Mouse (Mus musculus): ENCODE measurements at regions not wholly inside any gene's neighbourhood (a gene's known extent, or its start where the extent isn't known, plus 50 kb on each side); places are given as distances from the start of the nearest gene placed in this dataset.

GRCm38 (mm10) chr14:61918113-61918512, 310.9 kb downstream of the Kcnrg start:
- H3K79me2 ChIP-seq (ENCODE audit: control insufficient read depth, insufficient read depth, low read length): no peaks in the 10 kb centered on the region
- no peaks in the 10 kb centered on the region for H3K27me3 ChIP-seq (ENCODE audit: control insufficient read depth, insufficient read depth, low read length)
- DNase-seq (ENCODE audit: extremely low read depth, low read depth, low spot score): no peak
- H3K4me3 ChIP-seq (ENCODE audit: insufficient read depth, low read depth, low read length): no peak overlapping the region
- TF ChIP-seq POLR2A (IDR thresholded peaks at IDR 0.05; ENCODE audit: extremely low read depth, insufficient read depth, low read length): no peak
- no peak for TF ChIP-seq CTCF (IDR thresholded peaks at IDR 0.05; ENCODE audit: low read depth, low read length)
- H3K27ac ChIP-seq (replicated peaks; ENCODE audit: insufficient read depth, low read depth, low read length): no peak overlapping the region
- H3K36me3 ChIP-seq (ENCODE audit: control insufficient read depth, insufficient read depth, low read length): no peaks in the 10 kb centered on the region
- no peaks in the 10 kb centered on the region for H3K4me1 ChIP-seq (ENCODE audit: control insufficient read depth, insufficient read depth, low read length)
- H3K9ac ChIP-seq (ENCODE audit: low read depth, low read length): no peak overlapping the region

DNA sequence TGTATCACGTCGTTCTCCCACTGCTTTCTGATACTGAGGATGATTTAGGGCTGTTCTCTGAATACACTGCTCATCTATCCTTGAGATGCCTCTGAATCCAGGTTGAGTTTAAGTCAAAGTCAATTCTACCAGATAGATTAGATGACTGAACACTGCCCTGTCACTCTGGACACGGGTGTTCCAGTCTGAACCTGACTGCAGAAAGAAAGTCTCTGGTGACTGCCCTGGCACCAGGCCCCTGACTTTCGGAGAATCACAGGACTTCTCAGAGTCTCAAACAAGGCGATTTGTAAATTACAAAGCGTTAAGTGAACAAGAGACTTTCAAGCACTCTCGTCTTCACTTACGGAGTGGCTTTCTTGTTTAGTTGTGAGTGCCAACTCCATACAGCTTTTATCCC, 324.6 kb downstream of the Kcnrg start:
- no peak for DNase-seq (ENCODE audit: extremely low read depth, low read depth, low spot score)
- no peaks in the 10 kb centered on the region for H3K79me2 ChIP-seq (ENCODE audit: control insufficient read depth, insufficient read depth, low read length)
- no peak for TF ChIP-seq POLR2A (IDR thresholded peaks at IDR 0.05; ENCODE audit: extremely low read depth, insufficient read depth, low read length)
- no peak for TF ChIP-seq CTCF (IDR thresholded peaks at IDR 0.05; ENCODE audit: low read depth, low read length)

GRCm38 (mm10) chr14:61941682-61942081, 334.4 kb downstream of the Kcnrg start:
- Histone ChIP-seq H3K4me1 (ENCODE audit: control insufficient read depth, insufficient read depth, low read length) (no peaks in the 10 kb centered on the region), H3K79me2 (ENCODE audit: control insufficient read depth, insufficient read depth, low read length) (no peaks in the 10 kb centered on the region), H3K36me3 (ENCODE audit: control insufficient read depth, insufficient read depth, low read length) (no peaks in the 10 kb centered on the region), H3K9ac (ENCODE audit: low read depth, low read length) (no peak overlapping the region), H3K27ac (replicated peaks; ENCODE audit: insufficient read depth, low read depth, low read length) (no peak overlapping the region), H3K27me3 (ENCODE audit: control insufficient read depth, insufficient read depth, low read length) (no peaks in the 10 kb centered on the region), H3K4me3 (ENCODE audit: insufficient read depth, low read depth, low read length) (no peak overlapping the region)
- no peak for TF ChIP-seq POLR2A (IDR thresholded peaks at IDR 0.05; ENCODE audit: extremely low read depth, insufficient read depth, low read length)
- TF ChIP-seq CTCF (IDR thresholded peaks at IDR 0.05; ENCODE audit: low read depth, low read length): no peak
- no peak for DNase-seq (ENCODE audit: extremely low read depth, low read depth, low spot score)
- 80% methylated on average over 7 of the region's 7 CpGs for WGBS

More for the DNA sequence above, 324.6 kb downstream of the Kcnrg start:
- H3K9ac ChIP-seq (ENCODE audit: low read depth, low read length): no peak overlapping the region
- 90% methylated on average over 8 of the region's 8 CpGs for WGBS
- H3K4me3 ChIP-seq (ENCODE audit: insufficient read depth, low read depth, low read length): no peak overlapping the region
- no peak overlapping the region for H3K27ac ChIP-seq (replicated peaks; ENCODE audit: insufficient read depth, low read depth, low read length)
- H3K27me3 ChIP-seq (ENCODE audit: control insufficient read depth, insufficient read depth, low read length): no peaks in the 10 kb centered on the region
- H3K36me3 ChIP-seq (ENCODE audit: control insufficient read depth, insufficient read depth, low read length): no peaks in the 10 kb centered on the region
- no peaks in the 10 kb centered on the region for H3K4me1 ChIP-seq (ENCODE audit: control insufficient read depth, insufficient read depth, low read length)

DNA sequence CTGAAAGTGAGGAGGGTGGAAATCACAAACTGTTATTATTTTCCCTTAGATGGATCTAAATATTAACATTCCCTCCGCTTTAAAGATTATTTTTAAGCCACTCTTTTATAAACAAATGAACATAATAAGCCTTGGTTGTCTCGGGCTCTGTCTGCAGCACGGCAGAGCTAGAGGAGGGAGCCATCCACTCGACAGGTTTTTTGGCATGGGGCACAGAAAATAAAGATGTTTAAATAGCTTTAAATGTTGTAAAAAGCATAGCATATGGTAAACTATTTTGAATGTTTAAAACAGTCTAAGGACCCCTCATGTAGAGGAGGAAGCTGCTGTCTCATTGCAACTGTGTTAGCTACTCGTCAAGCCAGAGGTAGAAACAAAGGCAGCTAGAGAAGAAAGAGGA, 338.4 kb downstream of the Kcnrg start:
- WGBS: 75% methylated on average over 5 of the region's 5 CpGs
- no peak overlapping the region for H3K27ac ChIP-seq (replicated peaks; ENCODE audit: insufficient read depth, low read depth, low read length)
- H3K36me3 ChIP-seq (ENCODE audit: control insufficient read depth, insufficient read depth, low read length): no peaks in the 10 kb centered on the region
- no peaks in the 10 kb centered on the region for H3K79me2 ChIP-seq (ENCODE audit: control insufficient read depth, insufficient read depth, low read length)
- no peak overlapping the region for H3K4me3 ChIP-seq (ENCODE audit: insufficient read depth, low read depth, low read length)
- no peaks in the 10 kb centered on the region for H3K27me3 ChIP-seq (ENCODE audit: control insufficient read depth, insufficient read depth, low read length)
- no peak for TF ChIP-seq POLR2A (IDR thresholded peaks at IDR 0.05; ENCODE audit: extremely low read depth, insufficient read depth, low read length)
- TF ChIP-seq CTCF (IDR thresholded peaks at IDR 0.05; ENCODE audit: low read depth, low read length): no peak
- no peak for DNase-seq (ENCODE audit: extremely low read depth, low read depth, low spot score)
- no peak overlapping the region for H3K9ac ChIP-seq (ENCODE audit: low read depth, low read length)
- no peaks in the 10 kb centered on the region for H3K4me1 ChIP-seq (ENCODE audit: control insufficient read depth, insufficient read depth, low read length)

DNA sequence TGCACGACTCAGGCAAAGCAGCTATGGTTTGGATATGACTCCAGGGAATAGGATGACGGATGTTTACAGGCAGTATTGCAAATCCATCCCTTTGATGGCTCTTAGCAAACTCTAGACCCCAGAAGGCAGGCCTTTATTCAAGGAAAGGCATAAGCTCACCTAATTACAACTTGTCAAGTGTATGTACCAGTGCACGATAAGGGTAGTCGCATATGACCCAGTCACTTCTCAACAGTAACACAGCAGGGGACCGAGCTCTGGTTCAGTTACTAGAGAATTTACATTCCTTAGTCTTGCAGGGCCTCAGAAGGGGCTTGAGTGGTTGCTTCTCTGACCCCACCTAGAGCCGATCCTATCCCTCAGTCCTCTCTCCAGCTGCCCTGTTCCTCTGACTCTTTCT, 342.2 kb downstream of the Kcnrg start:
- Histone ChIP-seq H3K27ac (replicated peaks; ENCODE audit: insufficient read depth, low read depth, low read length) (no peak overlapping the region), H3K36me3 (ENCODE audit: control insufficient read depth, insufficient read depth, low read length) (no peaks in the 10 kb centered on the region), H3K4me1 (ENCODE audit: control insufficient read depth, insufficient read depth, low read length) (no peaks in the 10 kb centered on the region), H3K27me3 (ENCODE audit: control insufficient read depth, insufficient read depth, low read length) (no peaks in the 10 kb centered on the region), H3K9ac (ENCODE audit: low read depth, low read length) (no peak overlapping the region), H3K4me3 (ENCODE audit: insufficient read depth, low read depth, low read length) (no peak overlapping the region), H3K79me2 (ENCODE audit: control insufficient read depth, insufficient read depth, low read length) (no peaks in the 10 kb centered on the region)
- TF ChIP-seq POLR2A (IDR thresholded peaks at IDR 0.05; ENCODE audit: extremely low read depth, insufficient read depth, low read length) (no peak), CTCF (IDR thresholded peaks at IDR 0.05; ENCODE audit: low read depth, low read length) (no peak)
- DNase-seq (ENCODE audit: extremely low read depth, low read depth, low spot score): no peak
- WGBS: 90% methylated on average over 6 of the region's 6 CpGs

GRCm38 (mm10) chr14:61950004-61950403, 342.4 kb upstream of the Rnaseh2b start:
- 74% methylated on average over 3 of the region's 3 CpGs for WGBS
- Histone ChIP-seq H3K27ac (replicated peaks; ENCODE audit: insufficient read depth, low read depth, low read length) (no peak overlapping the region), H3K9ac (ENCODE audit: low read depth, low read length) (no peak overlapping the region), H3K79me2 (ENCODE audit: control insufficient read depth, insufficient read depth, low read length) (no peaks in the 10 kb centered on the region), H3K36me3 (ENCODE audit: control insufficient read depth, insufficient read depth, low read length) (no peaks in the 10 kb centered on the region), H3K27me3 (ENCODE audit: control insufficient read depth, insufficient read depth, low read length) (no peaks in the 10 kb centered on the region), H3K4me3 (ENCODE audit: insufficient read depth, low read depth, low read length) (no peak overlapping the region), H3K4me1 (ENCODE audit: control insufficient read depth, insufficient read depth, low read length) (no peaks in the 10 kb centered on the region)
- no peak for DNase-seq (ENCODE audit: extremely low read depth, low read depth, low spot score)
- TF ChIP-seq CTCF (IDR thresholded peaks at IDR 0.05; ENCODE audit: low read depth, low read length) (no peak), POLR2A (IDR thresholded peaks at IDR 0.05; ENCODE audit: extremely low read depth, insufficient read depth, low read length) (no peak)

Measured in liver, adult 2 months (tissue).